Mouse (Mus musculus) hindbrain, embryonic 13.5 days (tissue): ENCODE data around the gene Ces2g. TPM values are rescaled to one million over a fixed set of nuclear protein-coding genes. Genes with fewer than 3 reads are reported as not detected.

Experiments
- ATAC-seq: fragments of 200-750 bp; cut with Nextera tagmentation; 2 replicates; pipeline ENCODE4 v1.8.0; 2017; ENCODE audit warnings: moderate TSS enrichment; ENCODE audit not compliant: low FRiP score
- H3K27ac ChIP-seq: fragments of 300-500 bp; sonication (generic); 2 replicates; pipeline ENCODE4 v1.5.1; 2015; ENCODE audit warnings: inconsistent platforms, mild to moderate bottlenecking, moderate library complexity
- H3K27me3 ChIP-seq: fragments of 300-500 bp; sonication (generic); 2 replicates; pipeline ENCODE4 v1.6.1; 2015; ENCODE audit warnings: mild to moderate bottlenecking, inconsistent platforms
- H3K36me3 ChIP-seq: fragments of 300-500 bp; sonication (generic); 2 replicates; pipeline ENCODE4 v1.6.1; 2015; ENCODE audit warnings: mild to moderate bottlenecking, inconsistent platforms
- H3K4me1 ChIP-seq: fragments of 300-500 bp; sonication (generic); replicated peaks from 2 replicates; pipeline ENCODE4 v1.6.1; 2015; ENCODE audit warnings: inconsistent platforms
- H3K4me2 ChIP-seq: fragments of 300-500 bp; sonication (generic); 2 replicates; pipeline ENCODE4 v1.6.1; 2015; ENCODE audit warnings: inconsistent platforms, mild to moderate bottlenecking, moderate library complexity
- H3K4me3 ChIP-seq: fragments of 300-500 bp; sonication (generic); 2 replicates; pipeline ENCODE4 v1.5.1; 2015; ENCODE audit warnings: mild to moderate bottlenecking, inconsistent platforms
- H3K9ac ChIP-seq: fragments of 300-500 bp; sonication (generic); 2 replicates; pipeline ENCODE4 v1.6.1; 2015; ENCODE audit warnings: mild to moderate bottlenecking, inconsistent platforms
- H3K9me3 ChIP-seq: fragments of 300-500 bp; sonication (generic); 2 replicates; pipeline ENCODE4 v1.6.1; 2016; ENCODE audit warnings: inconsistent platforms
- WGBS: fragments of 180-500 bp; shearing (Covaris S2); methylation state at CpG from one replicate; pipeline ENCODE4 v1.1.7; 2015; 5-methylcytosine and 5-hydroxymethylcytosine counted together
- polyA plus RNA-seq: library from polyadenylated mRNA; unstranded; fragments of >200 nt; fragmentation: Nextera tagmentation; extraction: Ambion mirVana; gene quantifications from 2 replicates; pipeline ENCODE4 v1.2.1, GENCODE M21; 2015

The Ces2g gene
- polyA plus RNA-seq, 1 experiment from 2014 or later, result not detected

- Histone ChIP-seq H3K9ac (no peak overlapping the region), H3K36me3 (no peaks in the 10 kb centered on the region), H3K9me3 (peaks cover 13% of the 10 kb centered on the region; the same call in 1 of the 2 replicates), H3K4me2 (no peak overlapping the region), H3K27me3 (no peaks in the 10 kb centered on the region), H3K4me3 (no peak overlapping the region), H3K4me1 (no peaks in the 10 kb centered on the region), H3K27ac (no peak overlapping the region)
- 89% methylated on average over 2 of the region's 2 CpGs for WGBS
- no peak for ATAC-seq
These were observed 48.5 kb downstream of the Ces2g start for GRCm38 (mm10) chr8:105010000-105010399.

DNA sequence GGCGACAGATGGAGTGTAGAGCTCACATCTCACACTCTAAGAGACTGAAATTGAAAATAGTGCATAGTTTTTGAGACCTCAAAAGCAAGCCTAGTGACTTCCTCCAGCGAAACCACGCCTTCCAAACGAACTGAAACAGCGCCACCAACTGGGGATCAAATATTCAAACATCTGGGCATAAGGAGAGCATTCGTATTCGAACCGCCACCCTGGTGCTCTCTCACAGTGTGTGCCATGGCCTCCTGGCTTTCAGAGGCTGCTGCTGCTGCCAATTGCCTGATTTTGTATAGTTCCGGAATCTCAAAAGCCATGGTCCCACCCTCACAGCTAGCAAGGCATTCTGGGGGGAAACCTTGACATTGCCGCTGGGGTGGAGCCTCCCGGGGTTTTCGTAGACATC is 49.6 kb downstream of the Ces2g start:
- Histone ChIP-seq H3K4me2 (no peak overlapping the region), H3K4me3 (no peak overlapping the region), H3K27ac (no peak overlapping the region), H3K27me3 (no peaks in the 10 kb centered on the region), H3K9ac (no peak overlapping the region), H3K9me3 (peaks cover 13% of the 10 kb centered on the region; the same call in 1 of the 2 replicates), H3K4me1 (no peaks in the 10 kb centered on the region), H3K36me3 (no peaks in the 10 kb centered on the region)
- no peak for ATAC-seq
- WGBS, result 79% methylated on average over 12 of the region's 12 CpGs

GRCm38 (mm10) chr8:105014391-105014790 is 52.9 kb downstream of the Ces2g start:
- H3K9ac ChIP-seq, result no peak overlapping the region
- no peak overlapping the region for H3K4me3 ChIP-seq
- H3K27me3 ChIP-seq, result no peaks in the 10 kb centered on the region
- no peaks in the 10 kb centered on the region for H3K4me1 ChIP-seq
- H3K36me3 ChIP-seq, result no peaks in the 10 kb centered on the region
- 94% methylated on average over 5 of the region's 5 CpGs for WGBS
- no peak for ATAC-seq
- H3K9me3 ChIP-seq, result peaks cover 3% of the 10 kb centered on the region; the same call in 1 of the 2 replicates
- no peak overlapping the region for H3K27ac ChIP-seq
- no peak overlapping the region for H3K4me2 ChIP-seq

Other genes with a start within 250 kb of the Ces2g start
- gene Ces2a, start 227.7 kb upstream of the Ces2g start, polyA plus RNA-seq, result not detected in 2 replicates
- 0.30 and 0.38 TPM in 2 replicates for gene Ces2b, start 130.1 kb upstream of the Ces2g start, polyA plus RNA-seq
- gene Ces2c, start 114.7 kb upstream of the Ces2g start, polyA plus RNA-seq, result not detected in 2 replicates
- gene Ces2e, start 35.5 kb upstream of the Ces2g start, polyA plus RNA-seq, result not detected in 2 replicates
- gene Ces2f, start 14.4 kb upstream of the Ces2g start, polyA plus RNA-seq, result not detected in 2 replicates
- gene Ces2h, start 39.1 kb downstream of the Ces2g start, polyA plus RNA-seq, result not detected in 2 replicates
- gene Ces3a, start 86.9 kb downstream of the Ces2g start, polyA plus RNA-seq, result not detected in 2 replicates
- not detected in 2 replicates for gene Ces3b, start 122.0 kb downstream of the Ces2g start, polyA plus RNA-seq
- not detected in 2 replicates for gene Ces4a, start 170.1 kb downstream of the Ces2g start, polyA plus RNA-seq
- gene Cbfb, start 209.0 kb downstream of the Ces2g start, polyA plus RNA-seq, result 33.0 and 35.6 TPM in 2 replicates